Mouse (Mus musculus) bone marrow, adult 2 months (tissue): ENCODE data around the gene 1700122O11Rik.

Experiments used
- CTCF ChIP-seq: fragments of 200-500 bp; IDR thresholded peaks from 2 replicates; pipeline ENCODE4 v1.5.1; 2011; ENCODE audit warnings: low read length, control low read depth; ENCODE audit not compliant: control insufficient read depth, insufficient read depth
- POLR2A ChIP-seq: fragments of 200-500 bp; IDR thresholded peaks from 2 replicates; pipeline ENCODE4 v1.6.1; 2011; ENCODE audit warnings: low read depth, mild to moderate bottlenecking, control low read depth, low read length, borderline replicate concordance; ENCODE audit not compliant: control insufficient read depth

GRCm38 (mm10) chr17:47999403-47999802 lies 38.7 kb downstream of the 1700122O11Rik start:
- TF ChIP-seq CTCF (no peak), POLR2A (no peak)
